ENCODE assay signal across 8 mouse cellular contexts in genomic region chr14:86307806-86308205, GRCm38 (mm10).
DNase-seq lines count a peak whose midpoint lies in the region; ATAC-seq and TF ChIP-seq lines count a peak whose summit lies in the region.

No protein-coding gene starts in this region.

- no peaks in the 10 kb centered on the region for H3K27me3 ChIP-seq in CH12.LX (replicated peaks)
- no peaks in the 10 kb centered on the region for H3K27me3 ChIP-seq in forebrain, embryonic 14.5 days (replicated peaks; ENCODE audit: control insufficient read depth, insufficient read depth, low read length)
- no peaks in the 10 kb centered on the region for H3K27me3 ChIP-seq in hindbrain, embryonic 16.5 days (replicated peaks; ENCODE audit: control insufficient read depth, insufficient read depth, low read length)
- H3K27me3 ChIP-seq in midbrain, embryonic 16.5 days (ENCODE audit: control insufficient read depth, insufficient read depth, low read depth, low read length) = no peaks in the 10 kb centered on the region
- no peaks in the 10 kb centered on the region for H3K27me3 ChIP-seq in intestine, embryonic 16.5 days (replicated peaks; ENCODE audit: control insufficient read depth, insufficient read depth, low read length)

- WGBS in forebrain, embryonic 14.5 days = 61% methylated on average over 2 of the region's 2 CpGs
- 35% methylated on average over 2 of the region's 2 CpGs for WGBS in hindbrain, embryonic 16.5 days
- WGBS in midbrain, embryonic 16.5 days = 43% methylated on average over 2 of the region's 2 CpGs
- WGBS in intestine, embryonic 16.5 days = 20% methylated on average over 2 of the region's 2 CpGs

- peaks cover 7% of the 10 kb centered on the region for H3K9me3 ChIP-seq in CH12.LX (replicated peaks; ENCODE audit: low read length)
- H3K9me3 ChIP-seq in forebrain, embryonic 14.5 days (replicated peaks; ENCODE audit: control insufficient read depth, low read length) = no peaks in the 10 kb centered on the region
- no peaks in the 10 kb centered on the region for H3K9me3 ChIP-seq in hindbrain, embryonic 16.5 days (ENCODE audit: control insufficient read depth, low read length)
- H3K9me3 ChIP-seq in midbrain, embryonic 16.5 days (replicated peaks; ENCODE audit: control insufficient read depth, low read length, poor library complexity, severe bottlenecking) = peaks cover 2% of the 10 kb centered on the region; the same call in 1 of the 2 replicates
- no peaks in the 10 kb centered on the region for H3K9me3 ChIP-seq in intestine, embryonic 16.5 days (ENCODE audit: control insufficient read depth, low read length)

- no peak overlapping the region for H3K4me2 ChIP-seq in CH12.LX (ENCODE audit: insufficient read depth, low read depth, poor library complexity, severe bottlenecking)
- no peak overlapping the region for H3K4me2 ChIP-seq in forebrain, embryonic 14.5 days (ENCODE audit: low read length)
- H3K4me2 ChIP-seq in hindbrain, embryonic 16.5 days (ENCODE audit: low read length) = no peak overlapping the region
- H3K4me2 ChIP-seq in midbrain, embryonic 16.5 days (ENCODE audit: low read length) = no peak overlapping the region
- H3K4me2 ChIP-seq in intestine, embryonic 16.5 days (ENCODE audit: low read depth, low read length) = no peak overlapping the region

- DNase-seq in CH12.LX (ENCODE audit: extremely low read depth) (no peak), NIH3T3 (ENCODE audit: low read depth) (peak; percentile 59)
- peak; percentile 71 for DNase-seq in forebrain, embryonic 14.5 days (ENCODE audit: low spot score)
- DNase-seq in left cerebral cortex, postnatal 14 days (ENCODE audit: low spot score in 2 of 2) = peak; percentile 43 to 70
- DNase-seq in natural killer cell, adult 2 months (ENCODE audit: low spot score in 2 of 2) = no peak

- dilution Hi-C loops in CH12.LX (cut with MboI; ENCODE audit: extremely low pct_ligation_motif_present, extremely low pct_unique_long_range_greater_than_20kb, low sequenced_read_pairs) = no loop called here

- no peaks in the 10 kb centered on the region for H3K79me2 ChIP-seq in CH12.LX (replicated peaks; ENCODE audit: control insufficient read depth, extremely low read depth, insufficient read depth, poor library complexity, severe bottlenecking)

- H3K4me3 ChIP-seq in CH12.LX (replicated peaks in 1 of 3; ENCODE audit: low read depth in 2 of 3, low read length in 2 of 3, poor library complexity in 1 of 3) = no peak overlapping the region
- no peak overlapping the region for H3K4me3 ChIP-seq in forebrain, embryonic 14.5 days (ENCODE audit: low read depth, low read length)
- H3K4me3 ChIP-seq in hindbrain, embryonic 16.5 days (ENCODE audit: low read length) = no peak overlapping the region
- H3K4me3 ChIP-seq in midbrain, embryonic 16.5 days (ENCODE audit: low read depth, low read length) = no peak overlapping the region
- no peak overlapping the region for H3K4me3 ChIP-seq in intestine, embryonic 16.5 days (ENCODE audit: low read length)

- H3K36me3 ChIP-seq in CH12.LX (replicated peaks in 1 of 2; ENCODE audit: control insufficient read depth in 1 of 2, insufficient read depth in 1 of 2, low read length in 1 of 2) = no peaks in the 10 kb centered on the region
- H3K36me3 ChIP-seq in forebrain, embryonic 14.5 days (ENCODE audit: control insufficient read depth, insufficient read depth, low read length) = no peaks in the 10 kb centered on the region
- no peaks in the 10 kb centered on the region for H3K36me3 ChIP-seq in hindbrain, embryonic 16.5 days (ENCODE audit: control insufficient read depth, insufficient read depth, low read length)
- no peaks in the 10 kb centered on the region for H3K36me3 ChIP-seq in midbrain, embryonic 16.5 days (ENCODE audit: control insufficient read depth, insufficient read depth, low read length)
- no peaks in the 10 kb centered on the region for H3K36me3 ChIP-seq in intestine, embryonic 16.5 days (ENCODE audit: control insufficient read depth, insufficient read depth, low read length)

- H3K27ac ChIP-seq in CH12.LX (ENCODE audit: insufficient read depth, low read depth) = no peak overlapping the region
- no peak overlapping the region for H3K27ac ChIP-seq in forebrain, embryonic 14.5 days (ENCODE audit: low read depth, low read length)
- no peak overlapping the region for H3K27ac ChIP-seq in hindbrain, embryonic 16.5 days (ENCODE audit: low read depth, low read length)
- no peak overlapping the region for H3K27ac ChIP-seq in midbrain, embryonic 16.5 days (ENCODE audit: low read length)
- H3K27ac ChIP-seq in intestine, embryonic 16.5 days (ENCODE audit: low read length) = no peak overlapping the region

- TF ChIP-seq EP300 in CH12.LX (IDR thresholded peaks at IDR 0.05; ENCODE audit: low read length) = no peak

- TF ChIP-seq RAD21 in CH12.LX (IDR thresholded peaks at IDR 0.05; ENCODE audit: low read depth, low read length) = peak; percentile 19

- in situ Hi-C loops in CH12.LX (cut with MboI; ENCODE audit: low pct_ligation_motif_present, low pct_unique_long_range_greater_than_20kb, low sequenced_read_pairs) = no loop called here

- H3K9ac ChIP-seq in CH12.LX (ENCODE audit: insufficient read depth, low read depth) = no peak overlapping the region
- H3K9ac ChIP-seq in forebrain, embryonic 14.5 days (ENCODE audit: low read length) = no peak overlapping the region
- no peak overlapping the region for H3K9ac ChIP-seq in hindbrain, embryonic 16.5 days (ENCODE audit: low read depth, low read length)
- no peak overlapping the region for H3K9ac ChIP-seq in midbrain, embryonic 16.5 days (ENCODE audit: low read depth, low read length)
- H3K9ac ChIP-seq in intestine, embryonic 16.5 days (ENCODE audit: low read depth, low read length) = no peak overlapping the region

- no peak; the same call in 1 of the 2 replicates for ATAC-seq in forebrain, embryonic 14.5 days
- ATAC-seq in hindbrain, embryonic 16.5 days = peak; percentile 63
- peak; percentile 45; the same call in 1 of the 2 replicates for ATAC-seq in midbrain, embryonic 16.5 days
- no peak for ATAC-seq in intestine, embryonic 16.5 days

- TF ChIP-seq POLR2A in CH12.LX (IDR thresholded peaks at IDR 0.05; ENCODE audit: low read depth, low read length) = no peak

- peak in 1 of 2 experiments; percentile 28; a peak in 1 of 4 replicates for TF ChIP-seq CTCF in CH12.LX (conservative IDR thresholded peaks at IDR 0.05 in 1 of 2, IDR thresholded peaks at IDR 0.05 in 1 of 2; ENCODE audit: low read depth in 2 of 2, low read length in 2 of 2)

- intact Hi-C loops in left cerebral cortex, postnatal 14 days (cut with DNase I) = loop anchor here (10.0 kb wide), 1 partner anchor 363 kb away; no protein-coding TSS in a partner anchor

- no peaks in the 10 kb centered on the region for H3K4me1 ChIP-seq in CH12.LX (ENCODE audit: control insufficient read depth in 1 of 2, insufficient read depth in 2 of 2)
- H3K4me1 ChIP-seq in forebrain, embryonic 14.5 days (ENCODE audit: control insufficient read depth, insufficient read depth, low read length) = no peaks in the 10 kb centered on the region
- no peaks in the 10 kb centered on the region for H3K4me1 ChIP-seq in hindbrain, embryonic 16.5 days (ENCODE audit: control insufficient read depth, insufficient read depth, low read depth, low read length)
- H3K4me1 ChIP-seq in midbrain, embryonic 16.5 days (ENCODE audit: control insufficient read depth, insufficient read depth, low read length) = no peaks in the 10 kb centered on the region
- no peaks in the 10 kb centered on the region for H3K4me1 ChIP-seq in intestine, embryonic 16.5 days (ENCODE audit: control insufficient read depth, insufficient read depth, low read length)

TF ChIP-seq in CH12.LX, 34 proteins besides CTCF, POLR2A, EP300 and RAD21:
- TF ChIP-seq SIN3A (IDR thresholded peaks at IDR 0.05; ENCODE audit: low read length) (no peak), CHD2 (IDR thresholded peaks at IDR 0.05; ENCODE audit: low read length) (no peak), MYC (IDR thresholded peaks at IDR 0.05; ENCODE audit: low read depth, low read length) (no peak), PAX5 (IDR thresholded peaks at IDR 0.05; ENCODE audit: low read length) (no peak), RCOR1 (conservative IDR thresholded peaks at IDR 0.05; ENCODE audit: low read depth, low read length) (no peak), GABPA (IDR thresholded peaks at IDR 0.05; ENCODE audit: insufficient replicate concordance, low read depth, low read length) (no peak), MEF2A (IDR thresholded peaks at IDR 0.05; ENCODE audit: borderline replicate concordance, low read depth, low read length) (no peak), TBP (conservative IDR thresholded peaks at IDR 0.05; ENCODE audit: low read depth, low read length) (no peak), JUND (conservative IDR thresholded peaks at IDR 0.05; ENCODE audit: low read depth, low read length) (no peak), ZNF384 (IDR thresholded peaks at IDR 0.05; ENCODE audit: low read depth, low read length) (no peak), NRF1 (IDR thresholded peaks at IDR 0.05; ENCODE audit: low read depth, low read length) (no peak), ZC3H11A (IDR thresholded peaks at IDR 0.05; ENCODE audit: low read depth, low read length) (no peak), MAFK (IDR thresholded peaks at IDR 0.05; ENCODE audit: insufficient replicate concordance, low read length) (no peak)

Comparison
In these comparisons a context has a peak if more than half of its experiments do, and no peak if none do; other contexts are left out.
1. DNase-seq: peak in NIH3T3 (single experiment), forebrain, embryonic 14.5 days (single experiment) and left cerebral cortex, postnatal 14 days (2 of 2); none in CH12.LX (single experiment) and natural killer cell, adult 2 months (0 of 2).
2. ATAC-seq: peak in hindbrain, embryonic 16.5 days (single experiment) and midbrain, embryonic 16.5 days (single experiment); none in forebrain, embryonic 14.5 days (single experiment) and intestine, embryonic 16.5 days (single experiment).